Mouse (Mus musculus) left cerebral cortex, postnatal 25 days (tissue): Measurements from ENCODE around the gene Pipox. TPM values are rescaled to one million over a fixed set of nuclear protein-coding genes. Genes with fewer than 3 reads are reported as not detected.

Experiments used
- total RNA-seq, 2 experiments: library from RNA; stranded (reverse); gene quantifications; 2 replicates each; pipeline ENCODE4 v1.2.3; 2021

Gene Pipox
- total RNA-seq, 2 experiments from 2014 or later = 0.69 to 0.96 TPM

Other genes starting within 250 kb of the Pipox start
- gene Nufip2, start 207.9 kb downstream of the Pipox start, total RNA-seq = 10 to 100 TPM; 71.6 to 72.4 TPM
- not detected for gene Cryba1, start 168.8 kb downstream of the Pipox start, total RNA-seq
- 100 to 1,000 TPM; 156 to 157 TPM for gene Myo18a, start 130.8 kb downstream of the Pipox start, total RNA-seq
- not detected for gene Gm10277, start 106.3 kb downstream of the Pipox start, total RNA-seq
- 100 to 1,000 TPM; 145 to 168 TPM for gene Sez6, start 36.7 kb upstream of the Pipox start, total RNA-seq
- 10 to 100 TPM; 50.5 to 51.4 TPM for gene Phf12, start 88.7 kb upstream of the Pipox start, total RNA-seq
- 1 to 10 TPM; 7.9 to 8.9 TPM for gene Dhrs13, start 138.2 kb upstream of the Pipox start, total RNA-seq
- 10 to 100 TPM; 95.5 to 96.8 TPM for gene Flot2, start 143.8 kb upstream of the Pipox start, total RNA-seq
- 10 to 100 TPM; 18.7 to 20.3 TPM for gene Eral1, start 186.3 kb upstream of the Pipox start, total RNA-seq
- gene Fam222b, start 200.6 kb upstream of the Pipox start, total RNA-seq = 10 to 100 TPM; 28.2 to 29.6 TPM